Mouse (Mus musculus): ENCODE measurements at regions not wholly inside any gene's neighbourhood (a gene's known extent, or its start where the extent isn't known, plus 50 kb on each side); places are given as distances from the start of the nearest gene placed in this dataset.

GRCm38 (mm10) chr2:128465214-128465984, 125.6 kb upstream of the Spdye4c start:
- H3K4me2 ChIP-seq (ENCODE audit: low read depth, low read length), result no peak overlapping the region
- no peak overlapping the region for H3K27ac ChIP-seq (replicated peaks; ENCODE audit: low read depth, low read length)
- no peaks in the 10 kb centered on the region for H3K27me3 ChIP-seq (replicated peaks; ENCODE audit: control insufficient read depth, insufficient read depth, low read length)
- H3K4me1 ChIP-seq (ENCODE audit: control insufficient read depth, insufficient read depth, low read length), result no peaks in the 10 kb centered on the region
- ATAC-seq (ENCODE audit: low read depth) (no peak), DNase-seq (ENCODE audit: low spot score) (no peak)
- WGBS, result 73% methylated on average over 6 of the region's 6 CpGs
- H3K9me3 ChIP-seq (ENCODE audit: control insufficient read depth, low read length), result no peaks in the 10 kb centered on the region
- no peak overlapping the region for H3K9ac ChIP-seq (ENCODE audit: low read depth, low read length)
- H3K4me3 ChIP-seq (ENCODE audit: low read depth, low read length), result no peak overlapping the region
- H3K36me3 ChIP-seq (ENCODE audit: control insufficient read depth, insufficient read depth, low read length), result no peaks in the 10 kb centered on the region

GRCm38 (mm10) chr2:128467490-128468245, 123.3 kb upstream of the Spdye4c start:
- no peaks in the 10 kb centered on the region for H3K9me3 ChIP-seq (ENCODE audit: control insufficient read depth, low read length)
- no peak overlapping the region for H3K27ac ChIP-seq (replicated peaks; ENCODE audit: low read depth, low read length)
- H3K4me3 ChIP-seq (ENCODE audit: low read depth, low read length), result no peak overlapping the region
- ATAC-seq (ENCODE audit: low read depth) (no peak), DNase-seq (ENCODE audit: low spot score) (no peak)
- H3K4me1 ChIP-seq (ENCODE audit: control insufficient read depth, insufficient read depth, low read length), result no peaks in the 10 kb centered on the region
- H3K27me3 ChIP-seq (replicated peaks; ENCODE audit: control insufficient read depth, insufficient read depth, low read length), result no peaks in the 10 kb centered on the region
- H3K36me3 ChIP-seq (ENCODE audit: control insufficient read depth, insufficient read depth, low read length), result no peaks in the 10 kb centered on the region
- H3K9ac ChIP-seq (ENCODE audit: low read depth, low read length), result no peak overlapping the region
- no peak overlapping the region for H3K4me2 ChIP-seq (ENCODE audit: low read depth, low read length)
- WGBS, result 88% methylated on average over 8 of the region's 8 CpGs

DNA sequence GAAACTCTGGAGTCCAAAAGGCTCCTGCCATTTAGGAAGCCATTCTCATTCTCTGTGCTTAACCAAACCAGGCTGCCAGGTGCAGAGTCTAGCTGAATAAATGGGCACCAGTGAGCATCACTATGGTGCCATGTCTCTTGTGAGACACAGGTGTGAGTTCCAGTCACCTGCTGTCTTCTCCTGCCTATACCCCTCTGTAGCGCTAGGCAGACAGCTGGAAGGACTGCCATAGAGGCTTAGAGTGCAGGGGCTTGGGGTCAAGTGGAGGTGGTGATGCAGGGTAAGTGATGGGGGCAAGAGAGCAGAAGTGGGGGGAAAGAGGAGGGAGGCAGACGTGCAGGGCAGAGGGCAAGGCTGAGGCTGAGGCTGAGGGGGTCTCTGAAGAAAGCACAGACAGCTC, 122.7 kb upstream of the Spdye4c start:
- DNase-seq (ENCODE audit: low spot score), result no peak
- ATAC-seq (ENCODE audit: low read depth), result no peak
- WGBS, result 50% methylated on average over 2 of the region's 2 CpGs
- Histone ChIP-seq H3K4me2 (ENCODE audit: low read depth, low read length) (no peak overlapping the region), H3K27me3 (replicated peaks; ENCODE audit: control insufficient read depth, insufficient read depth, low read length) (no peaks in the 10 kb centered on the region), H3K27ac (replicated peaks; ENCODE audit: low read depth, low read length) (no peak overlapping the region), H3K4me3 (ENCODE audit: low read depth, low read length) (no peak overlapping the region), H3K4me1 (ENCODE audit: control insufficient read depth, insufficient read depth, low read length) (no peaks in the 10 kb centered on the region), H3K9ac (ENCODE audit: low read depth, low read length) (no peak overlapping the region), H3K36me3 (ENCODE audit: control insufficient read depth, insufficient read depth, low read length) (no peaks in the 10 kb centered on the region), H3K9me3 (ENCODE audit: control insufficient read depth, low read length) (no peaks in the 10 kb centered on the region)

GRCm38 (mm10) chr2:128470351-128470750, 120.7 kb upstream of the Spdye4c start:
- WGBS, result 44% methylated on average over 5 of the region's 5 CpGs
- H3K36me3 ChIP-seq (ENCODE audit: control insufficient read depth, insufficient read depth, low read length), result no peaks in the 10 kb centered on the region
- H3K27me3 ChIP-seq (replicated peaks; ENCODE audit: control insufficient read depth, insufficient read depth, low read length), result no peaks in the 10 kb centered on the region
- ATAC-seq (ENCODE audit: low read depth), result 0 out of 2 replicates have a peak, but pooled peaks have one; percentile 24
- no peaks in the 10 kb centered on the region for H3K9me3 ChIP-seq (ENCODE audit: control insufficient read depth, low read length)
- H3K4me3 ChIP-seq (ENCODE audit: low read depth, low read length), result no peak overlapping the region
- no peaks in the 10 kb centered on the region for H3K4me1 ChIP-seq (ENCODE audit: control insufficient read depth, insufficient read depth, low read length)
- DNase-seq (ENCODE audit: low spot score), result peak; percentile 31
- H3K27ac ChIP-seq (replicated peaks; ENCODE audit: low read depth, low read length), result no peak overlapping the region
- H3K4me2 ChIP-seq (ENCODE audit: low read depth, low read length), result no peak overlapping the region
- H3K9ac ChIP-seq (ENCODE audit: low read depth, low read length), result no peak overlapping the region

DNA sequence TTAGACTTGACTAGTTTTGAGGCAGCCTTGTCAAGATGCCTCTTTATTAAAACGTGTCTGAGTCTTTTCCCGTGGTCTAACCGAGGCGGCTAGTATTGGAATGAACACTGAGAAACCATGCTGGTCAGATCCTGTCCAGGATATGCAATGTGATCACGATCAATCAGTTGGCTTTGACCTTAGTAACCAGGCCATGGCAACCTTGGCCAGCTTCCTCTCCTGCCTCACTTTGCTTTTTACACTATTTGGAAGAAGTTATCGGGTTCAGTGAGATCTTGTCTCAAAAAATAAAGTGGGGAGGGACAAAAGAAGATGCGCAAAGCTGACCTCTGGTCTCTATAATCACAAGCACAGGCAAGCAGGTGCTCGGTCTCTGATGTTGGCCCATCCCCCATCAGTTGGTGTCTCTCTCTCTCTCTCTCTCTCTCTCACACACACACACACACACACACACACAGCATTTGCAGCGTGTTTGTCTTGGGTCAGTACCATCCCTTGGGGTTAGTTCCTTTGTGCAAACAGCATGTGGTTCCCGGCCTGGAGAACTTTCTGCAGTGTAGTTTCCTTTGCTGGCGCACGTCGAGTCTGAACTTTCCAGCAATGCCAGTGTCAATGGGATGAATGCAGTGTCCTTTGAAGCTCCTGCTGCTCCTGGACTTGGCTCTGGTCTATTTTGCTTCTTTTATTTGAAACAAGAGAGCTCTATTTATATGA, 117.6 kb upstream of the Spdye4c start:
- no peak overlapping the region for H3K4me2 ChIP-seq (ENCODE audit: low read depth, low read length)
- no peak overlapping the region for H3K27ac ChIP-seq (replicated peaks; ENCODE audit: low read depth, low read length)
- H3K4me3 ChIP-seq (ENCODE audit: low read depth, low read length), result no peak overlapping the region
- no peaks in the 10 kb centered on the region for H3K27me3 ChIP-seq (replicated peaks; ENCODE audit: control insufficient read depth, insufficient read depth, low read length)
- 65% methylated on average over 13 of the region's 13 CpGs for WGBS
- no peaks in the 10 kb centered on the region for H3K9me3 ChIP-seq (ENCODE audit: control insufficient read depth, low read length)
- peak; percentile 58 for DNase-seq (ENCODE audit: low spot score)
- no peaks in the 10 kb centered on the region for H3K36me3 ChIP-seq (ENCODE audit: control insufficient read depth, insufficient read depth, low read length)
- no peak for ATAC-seq (ENCODE audit: low read depth)
- H3K9ac ChIP-seq (ENCODE audit: low read depth, low read length), result no peak overlapping the region
- no peaks in the 10 kb centered on the region for H3K4me1 ChIP-seq (ENCODE audit: control insufficient read depth, insufficient read depth, low read length)

DNA sequence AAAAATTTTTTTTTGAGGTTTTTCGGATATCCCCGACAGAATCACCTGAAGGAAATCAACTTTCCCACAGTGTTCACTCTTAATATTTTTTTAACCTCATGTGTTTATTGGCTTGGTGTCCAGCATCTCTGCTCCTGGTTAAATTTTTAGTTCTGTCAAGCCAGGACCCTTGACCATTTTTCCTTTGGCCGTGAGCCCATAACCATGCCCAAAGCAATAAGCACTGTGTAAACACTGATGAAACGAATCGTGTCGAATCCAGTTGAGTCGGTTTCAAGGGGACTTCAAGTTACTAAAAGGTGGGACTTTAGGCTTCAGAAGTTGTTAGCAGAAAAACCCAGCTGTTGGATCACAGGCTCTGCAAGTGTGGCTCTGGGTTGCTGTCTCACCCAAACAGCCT, 117.0 kb upstream of the Spdye4c start:
- Histone ChIP-seq H3K27ac (replicated peaks; ENCODE audit: low read depth, low read length) (no peak overlapping the region), H3K9me3 (ENCODE audit: control insufficient read depth, low read length) (no peaks in the 10 kb centered on the region), H3K9ac (ENCODE audit: low read depth, low read length) (no peak overlapping the region), H3K4me1 (ENCODE audit: control insufficient read depth, insufficient read depth, low read length) (no peaks in the 10 kb centered on the region), H3K4me2 (ENCODE audit: low read depth, low read length) (no peak overlapping the region), H3K4me3 (ENCODE audit: low read depth, low read length) (no peak overlapping the region), H3K36me3 (ENCODE audit: control insufficient read depth, insufficient read depth, low read length) (no peaks in the 10 kb centered on the region), H3K27me3 (replicated peaks; ENCODE audit: control insufficient read depth, insufficient read depth, low read length) (no peaks in the 10 kb centered on the region)
- DNase-seq (ENCODE audit: low spot score) (peak; percentile 70), ATAC-seq (ENCODE audit: low read depth) (no peak)
- WGBS, result 67% methylated on average over 7 of the region's 7 CpGs

DNA sequence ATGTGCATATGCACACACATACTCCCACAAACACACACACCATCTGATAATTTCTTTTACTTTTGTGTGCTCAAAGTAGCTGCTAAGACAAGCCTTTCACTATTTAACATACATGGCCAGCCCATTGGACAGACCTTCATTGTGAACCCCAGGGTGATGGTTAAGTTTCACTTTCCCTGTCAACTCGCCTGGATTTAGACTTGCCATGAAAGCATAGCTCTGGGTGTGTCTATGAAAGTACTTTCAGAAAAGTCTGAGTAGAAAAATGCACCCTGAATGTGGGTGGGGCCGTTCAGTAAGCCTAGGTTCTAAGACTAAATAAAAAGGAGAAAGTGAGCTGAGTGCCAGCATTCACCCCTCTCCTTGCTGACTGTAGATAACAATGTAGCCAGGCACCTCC, 113.8 kb upstream of the Spdye4c start:
- no peaks in the 10 kb centered on the region for H3K9me3 ChIP-seq (ENCODE audit: control insufficient read depth, low read length)
- DNase-seq (ENCODE audit: low spot score) (no peak), ATAC-seq (ENCODE audit: low read depth) (no peak)
- no peak overlapping the region for H3K4me3 ChIP-seq (ENCODE audit: low read depth, low read length)
- H3K4me1 ChIP-seq (ENCODE audit: control insufficient read depth, insufficient read depth, low read length), result no peaks in the 10 kb centered on the region
- H3K27ac ChIP-seq (replicated peaks; ENCODE audit: low read depth, low read length), result no peak overlapping the region
- no peaks in the 10 kb centered on the region for H3K27me3 ChIP-seq (replicated peaks; ENCODE audit: control insufficient read depth, insufficient read depth, low read length)
- H3K4me2 ChIP-seq (ENCODE audit: low read depth, low read length), result no peak overlapping the region
- 64% methylated on average over 2 of the region's 2 CpGs for WGBS
- H3K9ac ChIP-seq (ENCODE audit: low read depth, low read length), result no peak overlapping the region
- no peaks in the 10 kb centered on the region for H3K36me3 ChIP-seq (ENCODE audit: control insufficient read depth, insufficient read depth, low read length)

DNA sequence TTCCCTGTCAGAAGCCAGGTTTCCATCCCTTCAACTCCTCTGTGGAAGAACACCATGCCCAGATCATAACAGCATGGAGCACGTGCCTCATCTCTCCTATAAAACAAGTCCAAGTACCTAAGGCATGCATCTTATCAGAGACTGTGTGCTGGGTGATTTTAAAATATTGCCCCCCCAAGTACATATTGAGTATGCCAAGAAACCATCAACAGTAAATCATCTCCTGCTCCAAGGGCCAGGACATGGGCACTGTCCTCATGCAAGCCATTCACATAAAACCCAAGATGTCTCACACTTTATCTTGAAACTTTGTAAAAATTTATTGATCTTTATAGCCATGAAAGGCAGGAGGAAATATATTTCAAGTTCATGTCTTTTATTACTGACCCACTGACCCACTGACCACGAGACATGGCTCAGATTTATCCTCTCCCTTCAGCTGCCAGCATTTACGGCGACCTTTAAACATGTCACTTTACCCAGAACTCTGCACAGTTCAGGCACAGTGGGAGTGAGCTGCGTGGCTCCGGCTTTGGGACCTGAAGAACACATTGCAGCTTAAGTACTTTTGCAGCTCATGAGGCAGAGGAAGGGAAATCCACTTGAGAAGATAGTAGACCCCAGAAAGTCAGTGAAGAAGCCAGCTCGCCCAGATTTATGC, 99.7 kb upstream of the Spdye4c start:
- ATAC-seq (ENCODE audit: low read depth), result no peak

More for the DNA sequence above, 99.7 kb upstream of the Spdye4c start:
- DNase-seq (ENCODE audit: low spot score), result no peak
- no peak overlapping the region for H3K4me2 ChIP-seq (ENCODE audit: low read depth, low read length)
- no peak overlapping the region for H3K4me3 ChIP-seq (ENCODE audit: low read depth, low read length)
- H3K36me3 ChIP-seq (ENCODE audit: control insufficient read depth, insufficient read depth, low read length), result no peaks in the 10 kb centered on the region
- WGBS, result 80% methylated on average over 7 of the region's 7 CpGs
- no peak overlapping the region for H3K9ac ChIP-seq (ENCODE audit: low read depth, low read length)
- H3K4me1 ChIP-seq (ENCODE audit: control insufficient read depth, insufficient read depth, low read length), result no peaks in the 10 kb centered on the region
- no peaks in the 10 kb centered on the region for H3K9me3 ChIP-seq (ENCODE audit: control insufficient read depth, low read length)
- no peak overlapping the region for H3K27ac ChIP-seq (replicated peaks; ENCODE audit: low read depth, low read length)
- no peaks in the 10 kb centered on the region for H3K27me3 ChIP-seq (replicated peaks; ENCODE audit: control insufficient read depth, insufficient read depth, low read length)

Data from embryonic facial prominence, embryonic 14.5 days (tissue).